Mouse (Mus musculus) myocyte (in vitro differentiated cells): ENCODE measurements around the gene Nfe2l1.

Experiments
- MYOD1 ChIP-seq, 3 experiments: IDR thresholded peaks; one replicate each; pipeline ENCODE4 v1.6.1; 2011; ENCODE audit warnings: control low read depth in 2 of 3, low read depth in 2 of 3, mild to moderate bottlenecking in 2 of 3, moderate library complexity in 1 of 3; ENCODE audit not compliant: insufficient read length in 2 of 3, control insufficient read depth in 1 of 3
- POLR2A ChIP-seq: IDR thresholded peaks from one replicate; pipeline ENCODE4 v1.6.1; 2011; ENCODE audit warnings: low read depth, mild to moderate bottlenecking, control low read depth, moderate library complexity; ENCODE audit not compliant: insufficient read length
- POLR2AphosphoS2 ChIP-seq: IDR thresholded peaks from one replicate; pipeline ENCODE4 v1.6.1; 2011; ENCODE audit warnings: low read depth, control low read depth; ENCODE audit not compliant: insufficient read length

DNA sequence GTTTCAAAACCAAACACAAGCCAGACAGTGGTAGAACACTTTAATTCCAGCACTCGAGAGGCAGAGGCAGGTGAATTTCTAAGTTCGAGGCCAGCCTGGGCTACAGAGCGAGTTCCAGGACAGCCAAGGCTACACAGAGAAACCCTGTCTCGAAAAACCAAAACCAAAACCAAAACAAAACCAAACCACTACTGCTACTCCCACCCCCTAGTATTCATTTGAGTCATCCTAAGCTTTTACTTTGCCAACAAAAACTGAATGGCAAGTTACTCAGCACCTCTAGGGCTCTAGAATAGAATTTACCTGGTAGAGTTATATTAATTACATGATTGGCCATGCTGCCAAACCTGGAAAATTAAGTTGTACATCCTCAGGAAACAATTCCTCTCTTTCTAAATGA, 29.9 kb upstream of the Nfe2l1 start:
- TF ChIP-seq POLR2A (no peak), MYOD1 (IDR thresholded peaks at IDR 0.05; ENCODE audit: control insufficient read depth in 1 of 3, insufficient read length in 2 of 3, low read depth in 2 of 3) (no peak), POLR2AphosphoS2 (no peak)
